Mouse (Mus musculus): ENCODE measurements around the gene Dock9. TPM values are rescaled to one million over a fixed set of nuclear protein-coding genes. Genes with fewer than 3 reads are reported as not detected.

Dock9 gene
- total RNA-seq, 2 experiments from 2014 or later, result 28.3 to 35.0 TPM

DNA sequence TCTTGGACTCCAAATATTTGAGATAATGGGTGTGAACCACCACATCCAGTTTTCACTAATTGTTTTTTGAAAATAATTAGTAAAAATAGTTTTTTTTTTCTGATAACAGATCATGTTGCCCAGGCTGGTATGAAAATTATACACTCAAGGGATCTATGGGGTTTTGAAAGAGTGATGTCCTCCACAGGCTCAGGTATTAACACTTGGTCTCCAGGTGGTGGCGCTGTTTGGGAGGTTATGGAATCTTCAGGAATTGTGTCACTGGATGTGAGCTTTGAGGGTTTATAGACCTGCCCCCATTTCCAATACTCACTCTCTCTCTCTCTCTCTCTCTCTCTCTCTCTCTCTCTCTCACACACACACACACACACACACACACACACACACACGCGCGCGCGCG is 177.5 kb downstream of the Dock9 start:
- no peak for DNase-seq

DNA sequence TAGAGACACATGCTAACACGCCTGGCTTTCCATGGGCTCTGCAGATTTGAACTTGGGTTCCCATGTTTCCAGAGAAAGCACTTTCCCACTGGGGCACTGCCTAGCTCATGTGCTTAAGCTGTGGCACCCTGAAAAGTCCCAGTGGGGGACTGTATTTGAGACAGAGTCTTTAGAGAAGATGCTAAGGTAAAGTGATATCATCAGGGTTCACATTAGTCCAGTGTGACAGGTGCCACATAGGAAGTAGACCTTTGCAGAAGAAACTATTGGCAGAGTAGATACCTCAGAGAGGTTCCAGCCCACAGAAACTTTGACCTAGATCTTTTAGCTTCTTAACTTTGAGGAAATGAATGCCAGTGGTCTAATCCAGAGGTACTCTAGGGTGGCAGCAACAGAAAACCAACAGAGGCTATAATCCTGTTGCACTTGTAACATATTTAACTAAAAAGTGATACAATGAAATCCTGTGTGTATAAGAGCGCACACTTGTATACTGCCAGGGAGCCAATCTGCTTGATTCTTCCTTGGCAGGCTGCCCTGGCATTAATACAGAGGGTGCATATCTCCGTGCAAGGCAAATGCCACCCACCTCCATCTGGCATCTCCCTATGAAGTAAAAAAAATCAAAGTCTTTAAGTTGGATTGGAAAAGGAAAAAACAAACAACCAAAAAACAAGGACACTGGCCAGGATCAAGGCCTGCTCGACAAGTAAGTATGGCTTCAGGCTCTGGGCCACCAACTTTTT is 179.8 kb downstream of the Dock9 start:
- DNase-seq, result no peak

DNA sequence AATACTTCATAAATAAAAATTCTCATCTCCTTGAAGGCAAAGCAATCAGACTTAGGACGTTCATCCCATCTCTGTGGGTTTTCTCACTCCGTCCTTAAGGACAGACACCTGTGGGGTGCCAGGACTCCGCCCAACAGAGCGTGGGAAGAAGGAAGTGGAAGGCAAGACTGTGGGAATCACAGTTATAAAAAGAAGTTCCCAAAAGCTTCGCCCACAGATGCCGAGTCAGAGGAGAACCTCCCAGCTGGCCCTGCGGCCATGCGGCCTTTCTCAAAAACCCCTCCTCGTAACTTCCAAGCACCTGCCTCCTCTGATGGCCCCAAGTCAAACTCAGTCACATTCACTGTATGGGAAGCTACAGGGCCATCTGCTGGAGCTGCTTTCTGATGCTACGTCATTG is 182.2 kb downstream of the Dock9 start:
- no peak for DNase-seq

DNA sequence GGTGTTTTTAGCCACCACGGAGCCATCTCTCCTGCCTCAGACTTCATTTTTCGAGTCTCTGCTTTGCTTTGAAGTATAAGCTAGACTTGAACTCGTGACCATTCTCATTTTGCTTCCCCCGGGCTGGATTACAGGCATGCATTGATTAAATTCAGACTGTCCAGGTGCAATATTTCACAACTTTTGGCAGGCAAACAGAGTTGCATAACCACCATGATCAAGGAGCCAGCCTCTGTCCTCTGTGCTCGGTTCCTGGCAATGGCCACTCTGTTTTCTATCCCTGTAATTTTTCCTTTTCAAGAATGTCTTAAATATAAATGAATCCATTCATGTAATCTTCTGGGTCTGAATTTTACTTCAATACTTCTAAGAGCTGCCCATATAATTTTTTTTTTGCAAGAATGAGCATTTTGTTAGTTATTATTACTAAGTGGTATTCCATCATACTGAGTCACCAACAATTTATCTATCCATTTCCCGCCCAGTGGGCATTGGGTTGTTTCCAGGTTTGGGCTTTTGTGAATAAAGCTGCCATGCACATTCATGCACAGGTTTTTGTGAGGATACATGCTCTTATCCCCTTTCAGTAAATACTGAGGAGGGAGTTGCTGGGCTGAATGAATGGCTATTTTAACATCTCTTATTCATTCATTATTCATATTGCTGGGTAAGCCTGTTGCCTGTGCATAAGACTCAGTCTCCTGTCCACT is 183.0 kb downstream of the Dock9 start:
- no peak for DNase-seq

DNA sequence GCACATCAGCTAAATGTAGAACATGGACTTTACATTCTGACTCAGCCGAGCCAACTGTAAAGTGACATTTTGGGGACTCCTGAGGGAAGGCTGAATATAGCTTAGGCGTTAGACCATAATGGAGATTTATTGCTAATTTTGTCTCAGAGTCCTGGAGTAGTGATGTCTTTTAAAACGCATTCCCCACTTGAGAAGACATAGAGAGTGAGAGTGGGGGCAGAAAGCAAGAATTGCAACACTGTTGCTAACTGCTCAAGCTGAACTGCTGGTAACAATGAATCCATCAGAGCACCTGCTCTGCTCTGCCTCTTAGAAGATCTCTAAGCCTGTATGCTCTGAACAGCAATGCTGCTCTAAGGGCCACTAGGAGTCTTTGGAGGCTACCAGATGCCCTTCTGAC is 184.1 kb downstream of the Dock9 start:
- no peak for DNase-seq

DNA sequence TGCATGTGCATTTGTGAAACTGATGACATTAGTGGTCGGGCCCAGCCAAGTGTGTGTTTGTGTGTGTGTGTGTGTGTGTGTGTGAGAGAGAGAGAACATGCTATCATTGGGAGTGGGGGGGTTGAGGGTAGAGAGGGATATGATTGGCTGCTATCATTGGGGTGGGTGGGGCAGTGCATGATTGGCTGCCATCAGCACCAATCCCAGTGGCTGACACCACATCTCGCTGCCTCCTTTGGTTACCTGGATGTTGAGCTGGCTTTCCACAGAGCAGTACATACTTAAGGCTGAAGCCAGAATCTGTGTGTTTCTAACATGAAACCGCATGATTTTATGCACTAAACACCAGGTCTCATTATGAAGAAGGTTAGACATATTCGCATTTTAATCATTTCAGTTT is 184.7 kb downstream of the Dock9 start:
- DNase-seq, result no peak

DNA sequence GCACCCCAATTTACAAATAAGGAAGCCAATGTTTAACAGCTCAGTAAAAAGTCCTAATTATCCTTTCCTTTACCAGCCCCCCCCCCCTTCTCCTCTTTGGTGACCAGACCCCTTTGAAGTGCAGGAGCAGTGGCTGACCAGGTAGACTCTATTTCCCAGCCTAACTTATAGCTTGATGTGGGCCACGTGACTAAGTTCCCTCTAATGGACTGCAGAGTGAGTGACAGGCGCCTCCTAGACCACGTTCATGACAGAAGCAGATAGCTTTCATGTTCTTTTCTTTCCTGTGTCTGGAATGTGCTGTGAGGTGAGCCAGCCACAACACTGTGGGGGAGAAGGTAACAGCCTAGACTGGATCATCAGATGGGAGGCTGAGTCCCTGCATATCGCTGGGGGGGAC is 186.1 kb downstream of the Dock9 start:
- DNase-seq, result no peak

DNA sequence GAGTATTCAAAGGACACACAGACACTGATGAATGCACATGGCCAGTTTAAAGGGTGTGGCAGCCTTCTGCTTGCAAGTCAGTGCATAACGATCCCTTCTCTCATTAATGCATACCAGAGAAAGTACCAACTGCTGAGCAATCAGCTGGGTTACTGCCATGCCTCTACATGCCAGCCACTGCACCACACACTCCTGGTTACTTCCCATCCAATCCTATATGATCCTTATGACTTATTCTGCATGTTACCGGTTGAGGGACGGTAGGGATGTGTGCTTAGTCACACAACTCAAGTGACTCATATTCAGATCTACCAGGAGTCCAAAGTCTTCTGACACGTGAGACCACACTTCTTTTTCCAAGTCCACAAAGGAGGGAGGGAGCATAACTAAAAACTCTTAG is 186.5 kb downstream of the Dock9 start:
- DNase-seq, result no peak

DNA sequence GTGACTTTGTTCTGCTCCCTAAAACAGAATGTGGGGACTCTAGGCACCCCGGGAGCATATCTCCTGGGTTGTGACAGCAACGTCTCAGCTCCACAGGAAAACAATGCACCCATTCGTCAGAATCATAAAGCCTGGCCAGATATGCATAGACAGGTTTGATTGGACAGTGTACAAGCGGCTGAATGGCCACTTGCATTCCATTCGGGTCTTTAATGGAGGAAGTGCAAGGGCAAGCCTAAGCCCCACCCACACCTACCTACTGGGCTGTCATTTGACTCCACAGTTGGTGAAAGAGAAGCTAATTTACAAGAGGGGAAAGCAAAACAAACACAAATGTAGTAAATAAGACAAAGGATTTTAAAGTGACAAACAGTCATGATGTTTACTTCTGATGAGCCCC is 189.1 kb downstream of the Dock9 start:
- DNase-seq, result no peak

DNA sequence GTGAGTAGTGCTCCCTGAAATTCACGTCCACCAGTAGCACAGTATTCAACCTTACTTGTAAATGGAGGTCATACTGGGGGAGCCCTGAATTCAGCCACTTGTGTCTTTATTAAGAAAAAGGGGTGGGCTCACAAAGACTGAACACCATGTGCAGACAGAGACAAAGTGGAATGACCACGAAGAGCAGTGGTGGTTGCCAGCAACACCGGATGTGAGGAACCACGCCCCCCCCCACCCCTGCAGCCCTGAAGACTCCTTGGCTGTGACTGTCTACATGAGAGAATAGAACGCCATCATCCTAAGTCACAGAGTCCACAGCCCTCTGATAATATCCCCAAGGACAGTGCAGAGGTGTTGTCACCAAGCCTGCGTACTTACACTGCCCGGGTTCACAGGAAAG is 191.2 kb downstream of the Dock9 start:
- DNase-seq, result no peak

DNA sequence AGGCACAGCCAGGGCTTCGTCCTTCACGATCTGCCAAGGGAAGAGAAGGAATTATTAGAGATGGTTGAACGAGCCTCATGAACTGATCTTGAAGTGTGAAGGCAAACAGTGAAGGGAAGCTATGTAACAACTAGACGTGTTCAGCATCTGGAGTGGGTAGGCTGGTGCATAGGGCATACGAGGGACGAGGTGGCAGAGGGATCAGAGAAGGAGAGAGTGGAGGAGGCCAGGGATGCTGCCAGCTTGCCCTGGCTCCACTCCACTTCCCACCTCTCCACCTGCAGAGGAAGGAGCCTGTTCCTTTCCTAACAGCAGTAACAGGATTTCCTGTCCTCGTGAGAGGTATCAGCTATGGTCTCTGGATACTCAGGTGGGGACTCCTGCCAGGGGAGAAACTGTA is 192.4 kb downstream of the Dock9 start:
- no peak for DNase-seq

DNA sequence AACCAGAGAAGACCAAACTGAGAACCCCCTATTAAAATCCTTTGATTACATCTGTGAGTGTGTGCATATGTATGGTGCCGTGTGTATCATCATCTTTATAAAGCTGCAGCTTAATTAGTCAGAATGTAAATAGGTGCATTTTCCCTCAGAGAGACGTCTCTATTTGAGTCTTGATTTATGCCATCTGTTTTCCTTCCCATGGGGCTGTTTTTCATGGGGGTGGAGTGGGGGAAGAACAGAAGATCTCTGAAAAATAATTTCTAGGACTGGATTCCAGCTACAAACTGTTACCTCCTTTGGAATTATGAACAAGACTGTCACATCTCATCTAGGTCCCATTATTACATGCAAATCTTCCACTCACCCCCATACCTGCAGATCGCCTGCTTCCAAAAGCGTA is 193.1 kb downstream of the Dock9 start:
- no peak for DNase-seq

DNA sequence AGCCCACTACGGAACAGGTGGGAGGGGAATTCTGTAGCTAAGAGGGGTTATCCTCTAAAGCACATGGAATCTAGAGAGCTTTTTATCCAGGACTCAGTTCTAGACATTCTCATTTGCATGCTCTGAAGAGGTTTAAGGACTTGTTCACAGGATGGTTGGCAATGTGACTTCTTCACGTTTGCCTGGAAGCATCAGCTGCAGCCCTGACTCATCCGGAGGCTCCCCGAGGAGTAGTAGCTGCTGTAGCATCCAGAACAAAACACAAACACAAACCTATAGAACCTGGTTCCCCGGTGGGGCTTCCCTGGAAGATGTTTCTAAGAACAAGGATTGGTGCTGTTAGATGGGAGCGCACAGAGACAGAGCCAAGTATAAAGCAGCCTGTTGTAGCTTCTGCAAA is 195.0 kb downstream of the Dock9 start:
- no peak for DNase-seq

DNA sequence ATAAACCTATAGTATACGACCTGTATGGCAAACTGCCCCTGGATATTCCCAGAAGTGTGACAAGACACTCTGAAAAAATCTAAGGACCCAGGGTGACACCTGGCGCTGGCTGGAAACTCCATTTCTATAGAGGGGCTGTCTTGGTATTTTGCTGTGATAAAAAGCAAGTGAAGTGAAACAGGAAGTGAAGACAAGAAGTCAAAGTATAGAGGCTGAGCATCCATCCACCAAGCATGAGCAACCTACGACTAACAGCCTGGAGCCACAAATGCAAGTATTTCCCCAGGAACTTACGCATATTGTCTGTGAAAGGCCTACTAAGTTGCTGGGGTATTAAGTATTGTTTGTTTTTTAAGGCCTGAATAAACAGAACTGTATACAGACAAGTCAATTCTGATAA is 197.1 kb downstream of the Dock9 start:
- no peak for DNase-seq

DNA sequence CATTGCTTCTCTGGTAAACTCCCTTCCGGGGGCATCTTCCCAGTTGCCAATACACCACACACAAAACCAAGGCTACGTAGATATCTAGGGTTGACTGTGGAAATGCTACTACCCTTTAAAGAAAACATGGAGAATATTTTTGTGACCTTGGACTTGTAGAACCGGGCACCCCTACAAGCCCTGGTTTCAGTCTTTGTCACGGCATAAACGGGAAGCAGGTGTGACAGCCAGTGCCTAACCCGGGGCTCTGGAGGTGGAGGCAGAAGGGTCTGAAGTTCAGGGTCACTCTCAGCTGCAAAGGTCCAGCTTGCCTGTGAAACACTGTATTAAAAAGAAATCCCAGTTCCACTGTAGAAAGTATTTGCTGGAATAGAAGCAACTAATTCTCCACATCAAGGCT is 200.6 kb downstream of the Dock9 start:
- no peak for DNase-seq

DNA sequence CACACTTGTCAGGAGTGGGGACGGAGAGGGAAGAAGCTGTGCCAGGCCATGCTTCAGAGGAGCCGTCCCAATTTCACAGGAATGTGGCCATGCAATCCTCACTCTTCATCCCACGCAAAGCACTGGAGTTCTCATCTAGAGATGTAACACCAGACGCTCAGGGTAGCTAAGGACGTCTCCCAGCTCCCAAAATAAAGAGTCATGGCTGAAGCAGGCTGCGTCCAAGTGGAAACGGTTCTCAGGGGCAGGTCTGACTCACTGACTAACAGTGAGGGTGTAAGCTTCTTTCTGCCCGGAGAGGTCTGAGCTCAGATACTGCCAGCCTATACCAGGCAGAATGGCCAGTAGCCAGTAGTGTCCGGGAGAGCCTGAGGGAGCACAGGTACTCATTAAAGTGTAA is 201.0 kb downstream of the Dock9 start:
- DNase-seq, result no peak

DNA sequence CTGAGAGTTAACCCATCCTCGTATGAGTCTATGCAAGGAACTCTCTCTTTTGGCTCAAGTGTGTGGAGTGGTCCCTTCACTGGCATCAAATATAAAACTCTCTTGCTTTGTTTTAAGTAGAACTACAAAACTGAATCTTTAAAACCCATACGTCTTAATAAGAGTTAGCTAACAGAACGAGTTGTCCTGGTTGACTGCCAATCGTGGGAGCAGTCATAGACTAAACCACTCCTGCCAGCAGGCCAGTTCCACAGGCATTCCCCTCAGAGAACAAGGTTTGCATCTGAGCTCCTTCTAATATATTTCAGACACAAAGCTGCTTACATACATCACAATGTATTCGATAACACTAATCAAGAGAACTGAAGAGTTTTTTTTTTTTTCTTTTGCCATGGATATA is 203.0 kb downstream of the Dock9 start:
- DNase-seq, result no peak

DNA sequence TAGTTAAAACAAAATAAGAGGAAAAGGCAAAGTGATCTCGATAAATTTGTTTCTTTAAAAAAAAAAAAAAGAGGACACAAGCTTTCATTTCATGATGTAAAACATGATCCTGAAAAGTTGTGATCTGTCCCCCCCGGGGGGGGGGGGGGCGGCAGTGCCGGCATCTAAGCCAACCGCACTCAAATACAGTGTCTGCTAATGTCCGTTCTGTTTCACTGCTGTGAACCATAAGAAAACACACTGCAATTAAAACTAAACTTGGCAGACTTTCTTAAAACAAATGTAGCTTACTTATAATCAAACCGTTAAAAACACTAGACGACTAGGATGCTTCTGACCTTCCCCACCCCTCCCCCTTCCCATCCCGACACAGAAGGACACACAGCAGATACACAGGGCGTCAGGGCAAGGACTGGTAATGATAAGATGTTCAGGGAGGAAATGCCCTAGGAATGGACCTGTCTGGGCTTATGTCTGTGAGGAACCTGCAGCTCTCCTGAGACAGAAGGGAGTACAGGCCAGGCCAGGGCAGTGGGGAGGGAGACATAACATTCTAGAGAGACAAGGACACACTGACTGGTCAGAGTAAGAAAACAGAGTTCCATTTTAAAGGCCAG is 204.2 kb downstream of the Dock9 start:
- no peak for DNase-seq

DNA sequence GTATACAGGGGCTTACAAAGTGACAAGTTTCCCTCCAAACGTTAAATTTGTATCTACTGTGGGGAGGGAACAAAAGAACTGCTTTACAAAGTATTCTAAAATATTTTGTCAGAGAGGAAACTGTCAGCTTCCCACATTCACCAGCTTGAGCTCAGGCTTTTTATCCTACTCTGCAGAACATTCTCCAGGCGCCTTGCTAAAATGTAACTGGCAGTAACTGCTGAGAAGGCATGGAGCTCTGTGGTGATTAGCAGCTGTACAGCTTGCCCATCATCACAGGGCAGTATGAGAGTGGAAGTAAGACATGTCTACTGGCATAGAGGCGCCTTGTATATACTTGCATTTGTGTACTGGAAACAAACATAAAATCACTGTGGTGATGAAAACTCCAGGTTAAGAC is 204.7 kb downstream of the Dock9 start:
- DNase-seq, result no peak

DNA sequence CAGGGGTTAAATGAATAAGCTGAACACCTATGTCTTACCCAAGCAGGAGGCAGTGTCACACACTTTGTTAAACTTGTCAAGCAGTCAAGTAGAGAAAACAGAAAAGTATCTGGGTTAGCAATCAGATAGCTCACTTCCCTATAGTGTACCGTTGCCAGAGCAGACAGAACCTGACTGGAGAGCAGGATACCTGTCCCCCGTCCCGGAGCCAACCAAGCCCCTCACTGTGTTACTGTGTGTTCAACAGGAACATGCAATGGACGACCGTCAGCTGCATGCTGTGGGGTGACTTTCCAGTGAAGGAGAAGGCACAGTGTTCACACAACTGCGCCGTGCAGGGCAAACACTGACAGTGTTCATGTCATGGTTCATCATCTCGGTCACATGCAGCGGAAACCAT is 205.3 kb downstream of the Dock9 start:
- no peak for DNase-seq

DNA sequence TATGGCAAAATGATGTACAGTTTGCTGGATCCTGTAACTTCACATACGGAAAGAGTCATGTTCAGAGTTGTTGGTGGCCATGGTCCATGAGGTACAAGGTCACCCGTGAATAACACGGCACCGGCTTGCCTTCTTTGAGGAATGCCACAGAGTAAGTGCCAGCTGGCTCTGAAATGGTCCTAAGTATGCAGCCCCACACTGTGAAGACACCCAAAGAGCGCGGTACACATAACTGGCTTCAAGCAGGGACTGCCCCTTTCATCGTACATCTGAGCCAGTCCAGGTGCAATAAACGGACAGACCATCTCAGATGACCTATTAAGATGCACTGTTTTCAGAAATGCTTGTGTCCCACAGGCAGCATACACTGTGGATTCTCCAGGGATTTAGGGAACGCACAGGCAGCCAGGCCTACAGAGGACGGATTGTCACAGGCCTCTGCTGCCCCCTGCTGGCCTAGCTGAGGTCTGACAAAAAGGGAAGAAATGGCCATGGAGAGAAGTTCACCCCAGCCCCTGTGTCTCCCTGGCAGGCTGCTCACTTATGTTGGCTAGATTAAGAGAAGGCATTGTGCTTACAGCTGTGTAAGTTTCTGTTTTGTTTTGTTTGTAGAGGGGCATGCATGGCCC is 208.4 kb downstream of the Dock9 start:
- DNase-seq, result peak; percentile 82

DNA sequence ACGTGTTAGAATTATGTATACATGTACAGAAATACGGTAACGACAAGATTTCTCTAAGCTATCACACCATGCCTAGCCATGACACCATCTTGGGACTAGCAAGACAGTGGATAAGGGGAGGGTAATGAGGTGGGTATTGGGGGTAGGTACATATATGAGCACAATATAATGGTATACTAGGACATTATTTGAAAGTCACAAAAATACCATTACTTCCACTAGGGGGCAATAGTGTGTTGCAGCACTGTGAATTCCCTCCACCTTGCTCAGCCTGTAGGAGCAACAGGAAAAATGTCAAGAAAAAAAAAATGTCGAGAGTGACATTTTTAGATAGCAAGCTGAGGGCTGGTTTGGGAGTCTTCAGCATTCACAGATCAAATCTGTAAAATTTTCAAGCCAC is 209.2 kb downstream of the Dock9 start:
- DNase-seq, result no peak
